Mouse (Mus musculus): ENCODE data around the gene Fgf15. TPM values are rescaled to one million over a fixed set of nuclear protein-coding genes. Genes with fewer than 3 reads are reported as not detected.

Fgf15 gene
- polyA plus RNA-seq, 1 experiment = 1.3 TPM

- Histone ChIP-seq H3K27me3 (replicated peaks) (peaks cover 64% of the 10 kb centered on the region), H3K4me3 (replicated peaks) (no peak overlapping the region), H3K4me1 (peaks cover 51% of the 10 kb centered on the region), H3K9me3 (no peaks in the 10 kb centered on the region), H3K36me3 (replicated peaks; ENCODE audit: low read length) (peaks cover 50% of the 10 kb centered on the region)
- TF ChIP-seq GATA1 (IDR thresholded peaks at IDR 0.05; ENCODE audit: borderline replicate concordance, low read length) (no peak), FLI1 (IDR thresholded peaks at IDR 0.05; ENCODE audit: low read length) (no peak)
These were observed 40.1 kb downstream of the Fgf15 start for GRCm38 (mm10) chr7:144936311-144936880.

GRCm38 (mm10) chr7:144937490-144937889 is 41.2 kb downstream of the Fgf15 start:
- Histone ChIP-seq H3K27me3 (replicated peaks) (peaks cover 75% of the 10 kb centered on the region), H3K9me3 (no peaks in the 10 kb centered on the region), H3K36me3 (replicated peaks; ENCODE audit: low read length) (peaks cover 45% of the 10 kb centered on the region), H3K4me1 (peaks cover 62% of the 10 kb centered on the region), H3K4me3 (replicated peaks) (peak overlapping the region; percentile 94)
- TF ChIP-seq GATA1 (IDR thresholded peaks at IDR 0.05; ENCODE audit: borderline replicate concordance, low read length) = no peak
- no peak for TF ChIP-seq FLI1 (IDR thresholded peaks at IDR 0.05; ENCODE audit: low read length)

GRCm38 (mm10) chr7:144937899-144938517 is 41.7 kb downstream of the Fgf15 start:
- Histone ChIP-seq H3K36me3 (replicated peaks; ENCODE audit: low read length) (peaks cover 40% of the 10 kb centered on the region), H3K9me3 (no peaks in the 10 kb centered on the region), H3K4me3 (replicated peaks) (peak overlapping the region; percentile 94), H3K27me3 (replicated peaks) (peaks cover 80% of the 10 kb centered on the region), H3K4me1 (peaks cover 67% of the 10 kb centered on the region)
- TF ChIP-seq GATA1 (IDR thresholded peaks at IDR 0.05; ENCODE audit: borderline replicate concordance, low read length) = no peak
- TF ChIP-seq FLI1 (IDR thresholded peaks at IDR 0.05; ENCODE audit: low read length) = no peak

GRCm38 (mm10) chr7:144938661-144939343 is 42.5 kb downstream of the Fgf15 start:
- Histone ChIP-seq H3K9me3 (no peaks in the 10 kb centered on the region), H3K36me3 (replicated peaks; ENCODE audit: low read length) (peaks cover 32% of the 10 kb centered on the region), H3K27me3 (replicated peaks) (peaks cover 83% of the 10 kb centered on the region), H3K4me3 (replicated peaks) (peak overlapping the region; percentile 94), H3K4me1 (peaks cover 73% of the 10 kb centered on the region)
- TF ChIP-seq FLI1 (IDR thresholded peaks at IDR 0.05; ENCODE audit: low read length) (no peak), GATA1 (IDR thresholded peaks at IDR 0.05; ENCODE audit: borderline replicate concordance, low read length) (no peak)

GRCm38 (mm10) chr7:144939344-144940002 is 43.1 kb downstream of the Fgf15 start, which contains the start of gene Ccnd1:
Gene Ccnd1, minus strand, starts transcription at chr7:144939925.
- Histone ChIP-seq H3K4me3 (replicated peaks) (peak within 1 kb of the TSS; percentile 94), H3K27me3 (replicated peaks) (peaks cover 85% of the 10 kb centered on the region), H3K4me1 (peaks cover 73% of the 10 kb centered on the region), H3K9me3 (no peaks in the 10 kb centered on the region; the same call in 1 of the 2 replicates), H3K36me3 (replicated peaks; ENCODE audit: low read length) (peaks cover 25% of the 10 kb centered on the region)
- no peak for TF ChIP-seq FLI1 (IDR thresholded peaks at IDR 0.05; ENCODE audit: low read length)
- TF ChIP-seq GATA1 (IDR thresholded peaks at IDR 0.05; ENCODE audit: borderline replicate concordance, low read length) = no peak

- Histone ChIP-seq H3K9me3 (no peaks in the 10 kb centered on the region; the same call in 1 of the 2 replicates), H3K4me1 (peaks cover 73% of the 10 kb centered on the region), H3K27me3 (replicated peaks) (peaks cover 86% of the 10 kb centered on the region), H3K36me3 (replicated peaks; ENCODE audit: low read length) (peaks cover 19% of the 10 kb centered on the region), H3K4me3 (replicated peaks) (peak overlapping the region; percentile 94)
- no peak for TF ChIP-seq FLI1 (IDR thresholded peaks at IDR 0.05; ENCODE audit: low read length)
- TF ChIP-seq GATA1 (IDR thresholded peaks at IDR 0.05; ENCODE audit: borderline replicate concordance, low read length) = no peak
These were observed 43.8 kb downstream of the Fgf15 start for GRCm38 (mm10) chr7:144940003-144940571.

- no peaks in the 10 kb centered on the region; the same call in 1 of the 2 replicates for H3K9me3 ChIP-seq
- H3K27me3 ChIP-seq (replicated peaks) = peaks cover 89% of the 10 kb centered on the region
- H3K36me3 ChIP-seq (replicated peaks; ENCODE audit: low read length) = peaks cover 16% of the 10 kb centered on the region
- no peak overlapping the region for H3K4me3 ChIP-seq (replicated peaks)
- TF ChIP-seq GATA1 (IDR thresholded peaks at IDR 0.05; ENCODE audit: borderline replicate concordance, low read length) (no peak), FLI1 (IDR thresholded peaks at IDR 0.05; ENCODE audit: low read length) (no peak)
- peaks cover 74% of the 10 kb centered on the region for H3K4me1 ChIP-seq
These were observed 44.3 kb downstream of the Fgf15 start for GRCm38 (mm10) chr7:144940585-144940984.

GRCm38 (mm10) chr7:144941242-144941831 is 45.0 kb downstream of the Fgf15 start:
- no peaks in the 10 kb centered on the region; the same call in 1 of the 2 replicates for H3K9me3 ChIP-seq
- peak overlapping the region; percentile 89 for H3K4me3 ChIP-seq (replicated peaks)
- H3K4me1 ChIP-seq = peaks cover 75% of the 10 kb centered on the region
- H3K27me3 ChIP-seq (replicated peaks) = peaks cover 86% of the 10 kb centered on the region
- TF ChIP-seq GATA1 (IDR thresholded peaks at IDR 0.05; ENCODE audit: borderline replicate concordance, low read length) (no peak), FLI1 (IDR thresholded peaks at IDR 0.05; ENCODE audit: low read length) (no peak)
- peaks cover 9% of the 10 kb centered on the region for H3K36me3 ChIP-seq (replicated peaks; ENCODE audit: low read length)

All from megakaryocyte, embryonic 14.5 days (primary cell).